Mouse (Mus musculus) brain, embryonic 18.5 days (tissue): ENCODE measurements around the gene Ppard.
"Not testable (repeated sequence)": the region's sequence is repeated elsewhere in the genome, so short reads cannot be mapped to it uniquely, and the experiment has no call there.

Source experiments
- DNase-seq: peaks from one replicate; pipeline ENCODE4 v3.0.0-alpha.2; 2012; ENCODE audit warnings: low read depth, low spot score

The Ppard gene

DNA sequence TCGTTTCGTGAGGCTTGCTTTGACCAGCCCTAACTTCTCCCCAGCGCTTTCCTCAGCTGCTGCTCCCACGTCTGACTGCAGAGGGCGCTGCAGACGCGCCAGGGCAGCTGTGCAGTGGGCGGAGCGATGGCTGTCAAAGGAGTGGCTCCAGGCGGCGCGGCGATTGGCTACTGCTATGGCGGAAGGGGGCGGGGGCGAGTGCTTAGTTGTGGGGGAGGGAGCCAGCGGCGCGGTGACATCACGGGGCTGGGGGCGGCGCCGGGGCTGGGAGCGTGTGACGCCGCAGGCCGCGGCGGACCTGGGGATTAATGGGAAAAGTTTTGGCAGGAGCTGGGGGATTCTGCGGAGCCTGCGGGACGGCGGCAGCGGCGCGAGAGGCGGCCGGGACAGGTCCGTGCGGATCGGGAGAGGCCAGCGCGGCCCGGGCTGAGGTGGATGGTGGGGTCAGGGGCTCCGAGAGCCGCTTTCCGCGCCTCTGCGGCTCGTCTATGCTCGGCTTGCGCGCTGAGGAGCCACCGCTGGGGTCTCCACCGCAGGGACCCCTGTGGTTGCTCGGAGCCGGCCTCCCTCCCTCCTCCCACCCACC, at the start of gene Ppard:
Ppard (plus strand) TSS at position 226 of the 586 bp plus-strand sequence.
- DNase-seq: peak; percentile 82

DNA sequence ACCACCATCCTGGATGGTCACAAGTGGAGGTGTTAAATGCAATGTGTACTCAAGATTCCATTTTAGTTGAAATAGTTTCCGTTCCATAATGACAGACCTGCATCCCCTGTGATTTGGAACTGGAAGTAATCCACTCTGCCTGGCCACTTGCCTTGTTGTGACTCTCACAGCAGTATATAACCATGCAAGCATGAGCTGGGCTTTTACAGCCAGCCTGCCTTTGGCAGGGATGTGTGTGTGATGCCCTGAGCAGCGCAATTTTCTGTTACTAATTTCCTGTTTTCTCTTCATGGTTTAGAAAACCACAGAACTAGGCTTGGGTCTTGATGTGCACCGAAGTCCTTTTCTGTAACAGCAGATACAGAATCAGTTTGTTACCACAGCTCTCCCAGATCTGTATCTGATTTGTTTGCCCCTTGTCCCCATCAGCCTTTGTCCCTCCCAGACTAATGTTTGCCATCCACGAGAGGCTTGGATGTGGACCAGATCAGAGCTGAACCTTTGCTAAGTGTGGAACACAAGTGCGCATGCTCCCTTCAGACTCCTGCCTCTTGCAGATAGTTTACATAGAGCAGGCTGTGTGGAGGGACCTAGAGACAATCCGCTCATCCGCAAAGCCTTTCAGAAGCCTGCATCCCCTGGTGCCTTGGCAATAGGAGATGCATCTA, 47.4 kb upstream of the Ppard start:
- DNase-seq: no peak

DNA sequence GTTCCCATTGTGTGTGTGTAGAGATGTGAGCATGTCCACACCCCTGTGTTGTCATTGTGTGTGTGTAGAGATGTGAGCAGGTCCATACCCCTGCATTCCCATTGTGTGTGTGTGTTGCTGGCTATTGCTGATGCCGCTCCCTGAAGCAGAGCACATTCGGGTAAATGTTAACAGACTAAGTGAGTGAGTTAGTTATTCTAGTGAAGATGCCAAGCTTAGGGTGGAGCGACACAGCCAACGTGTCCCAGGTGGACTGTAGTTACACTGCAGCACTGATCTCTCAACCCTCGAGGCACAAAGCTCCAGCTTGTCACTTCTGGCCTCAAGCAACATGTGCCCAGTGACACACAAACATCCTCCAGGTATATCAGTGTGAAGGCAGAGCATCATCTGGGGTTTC, 44.2 kb upstream of the Ppard start:
- no peak for DNase-seq

DNA sequence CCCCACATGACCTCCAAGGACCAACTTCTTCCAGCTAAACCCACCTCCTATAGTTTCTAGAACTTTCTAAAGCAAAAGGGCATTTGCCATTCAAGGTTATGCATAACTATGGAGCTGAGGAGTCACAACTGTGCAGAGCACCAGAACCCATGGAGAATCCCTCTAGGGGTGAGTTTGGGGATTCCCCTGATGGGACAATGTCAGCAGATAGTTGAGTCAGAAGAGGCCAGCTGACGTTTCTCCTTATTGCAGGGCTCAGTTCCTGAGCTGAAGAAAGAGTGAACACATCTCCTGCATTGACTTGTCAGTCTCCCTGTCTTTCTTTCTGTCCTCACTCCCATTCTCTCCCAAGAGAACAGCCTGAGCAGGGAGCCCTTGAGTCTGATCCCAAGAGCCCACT, 39.7 kb upstream of the Ppard start:
- no peak for DNase-seq

DNA sequence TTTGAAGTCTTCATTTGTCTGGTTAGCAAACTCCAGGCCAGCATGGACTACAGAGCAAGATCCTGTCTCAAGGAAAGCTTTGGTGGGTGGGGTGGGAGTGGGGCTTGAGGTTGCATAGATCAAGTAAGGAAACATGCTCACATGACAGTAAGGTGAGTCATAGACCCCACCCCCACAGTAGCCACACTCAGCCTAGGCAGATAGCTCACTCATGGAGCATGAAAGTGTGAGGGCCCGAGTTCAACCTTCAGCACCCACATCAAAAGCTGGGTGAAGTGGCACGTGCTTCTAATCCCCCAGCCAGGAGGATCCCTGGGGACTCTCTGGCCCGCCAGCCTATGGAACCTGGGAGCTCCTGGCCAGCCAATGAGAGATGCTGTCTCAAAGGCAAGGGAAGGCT, 38.9 kb upstream of the Ppard start:
- no peak for DNase-seq

DNA sequence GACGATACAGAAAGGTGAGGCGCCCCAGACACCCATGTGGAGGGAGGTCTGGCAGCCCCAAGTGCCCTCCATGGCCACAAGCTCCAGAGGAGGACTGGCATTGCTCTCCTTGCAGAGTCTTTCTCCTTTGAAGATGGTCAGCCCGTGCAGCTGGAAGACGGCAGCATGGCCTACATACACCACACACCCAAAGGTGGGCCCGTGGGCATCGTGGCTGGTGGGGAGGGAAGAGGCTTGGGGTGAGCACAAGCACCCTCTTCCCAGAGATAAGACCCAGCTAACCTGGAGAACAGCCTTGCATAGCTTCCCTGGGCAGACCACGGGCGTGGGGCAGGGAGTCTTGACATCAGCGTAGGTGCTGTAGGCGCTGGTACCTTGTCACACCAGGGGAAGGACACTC, 37.5 kb upstream of the Ppard start:
- no peak for DNase-seq

DNA sequence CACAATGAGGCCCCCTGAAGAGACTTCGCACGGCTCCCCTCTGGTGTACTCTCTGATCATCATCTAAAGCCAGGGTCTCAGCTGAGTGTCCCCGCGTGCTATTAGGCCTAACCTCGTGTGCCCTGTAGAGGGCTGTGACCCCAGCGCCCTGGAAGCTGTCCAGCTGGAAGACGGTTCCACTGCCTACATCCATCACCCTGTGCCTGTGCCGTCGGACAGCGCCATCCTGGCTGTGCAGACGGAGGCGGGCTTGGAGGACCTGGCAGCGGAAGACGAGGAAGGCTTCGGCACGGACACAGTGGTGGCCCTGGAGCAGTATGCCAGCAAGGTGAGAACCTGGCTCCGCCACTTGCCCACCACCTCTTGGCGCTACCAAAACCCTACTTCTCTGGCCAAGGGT, 34.9 kb upstream of the Ppard start:
- no peak for DNase-seq

DNA sequence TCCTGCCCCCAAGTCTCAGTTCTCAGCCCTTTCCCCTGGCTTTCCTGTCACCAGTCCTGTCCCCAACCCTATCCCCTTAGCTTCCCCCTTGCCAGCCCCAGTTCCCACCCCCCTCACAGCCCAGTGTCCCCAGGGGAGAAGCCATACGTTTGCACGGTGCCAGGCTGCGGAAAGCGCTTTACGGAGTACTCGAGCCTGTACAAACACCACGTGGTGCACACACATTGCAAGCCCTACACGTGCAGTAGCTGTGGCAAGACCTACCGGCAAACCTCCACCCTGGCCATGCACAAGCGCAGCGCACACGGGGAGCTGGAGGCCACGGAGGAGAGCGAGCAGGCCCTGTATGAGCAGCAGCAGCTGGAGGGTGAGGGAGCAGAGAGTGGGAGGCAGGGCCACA, 30.5 kb upstream of the Ppard start:
- DNase-seq: no peak

DNA sequence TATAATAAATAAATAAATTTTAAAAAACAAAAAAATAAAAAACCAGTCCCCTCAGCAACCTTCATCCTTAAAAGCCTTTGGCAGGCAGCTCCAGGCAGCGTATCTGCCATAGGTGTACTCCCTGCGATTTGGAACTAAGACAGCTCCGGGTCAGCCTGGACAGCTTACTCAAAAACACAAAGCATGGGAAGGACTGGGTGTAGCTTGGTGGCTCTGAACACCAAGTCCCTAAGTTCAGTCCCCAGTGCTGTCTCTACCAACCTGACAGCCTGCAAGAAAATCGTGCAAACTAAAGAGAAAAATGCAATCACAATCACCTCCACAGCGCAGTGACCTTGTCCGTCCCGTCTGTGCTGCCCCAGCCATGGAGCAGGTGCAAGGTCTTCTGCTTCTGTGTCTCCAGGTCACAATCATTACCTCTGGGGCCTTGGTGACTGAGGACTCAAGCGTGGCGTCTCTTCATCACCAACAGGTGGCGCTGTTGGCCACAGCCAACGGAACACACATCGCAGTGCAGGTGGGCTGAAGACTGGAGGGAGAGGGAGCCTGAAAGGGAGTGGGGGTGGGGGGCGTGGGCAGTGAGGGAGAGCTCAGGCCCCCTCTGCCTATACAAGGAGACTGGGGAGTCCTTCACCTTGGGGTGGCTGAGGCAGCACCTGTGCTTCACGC, 28.3 kb upstream of the Ppard start:
- DNase-seq: no peak

DNA sequence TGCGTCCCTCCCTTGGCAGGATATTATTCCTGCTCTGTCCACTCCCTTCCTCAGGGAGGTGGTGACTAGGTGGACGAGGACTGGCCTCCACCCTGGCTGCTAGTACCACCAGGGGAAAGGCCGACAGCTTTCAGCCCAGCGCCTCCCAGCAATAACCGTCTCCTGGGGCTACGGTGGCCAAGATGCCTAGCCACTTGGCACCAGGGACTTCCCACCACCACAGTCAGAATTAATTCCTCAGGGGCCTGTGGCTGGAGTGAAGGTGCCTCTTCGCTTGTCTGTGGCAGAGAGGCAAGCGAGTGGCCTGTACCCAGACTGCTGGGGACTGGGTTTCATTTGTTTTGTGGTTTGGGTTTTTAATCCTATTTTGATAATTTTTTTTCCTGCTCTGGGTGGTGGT, 27.1 kb upstream of the Ppard start:
- DNase-seq: no peak

DNA sequence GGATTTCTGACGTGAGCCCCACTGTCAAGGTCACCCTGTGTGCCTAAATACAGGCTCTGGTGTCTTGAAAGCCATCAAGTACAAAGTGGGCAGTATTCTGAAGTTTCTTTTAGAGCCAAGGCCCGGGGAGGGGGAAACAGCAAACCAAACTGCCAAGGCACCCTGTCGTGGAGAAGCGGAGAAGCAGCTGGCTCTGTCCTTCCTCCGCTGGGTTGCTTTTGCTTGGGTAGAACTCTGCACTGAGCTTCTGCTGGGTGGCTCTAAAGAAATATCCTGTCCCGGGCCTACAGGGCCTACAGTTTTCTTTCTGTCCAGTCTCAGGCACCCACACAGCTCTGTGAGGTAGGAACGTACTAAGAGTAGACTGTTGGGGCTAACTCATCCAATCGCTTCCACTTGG, 25.4 kb upstream of the Ppard start:
- DNase-seq: no peak

DNA sequence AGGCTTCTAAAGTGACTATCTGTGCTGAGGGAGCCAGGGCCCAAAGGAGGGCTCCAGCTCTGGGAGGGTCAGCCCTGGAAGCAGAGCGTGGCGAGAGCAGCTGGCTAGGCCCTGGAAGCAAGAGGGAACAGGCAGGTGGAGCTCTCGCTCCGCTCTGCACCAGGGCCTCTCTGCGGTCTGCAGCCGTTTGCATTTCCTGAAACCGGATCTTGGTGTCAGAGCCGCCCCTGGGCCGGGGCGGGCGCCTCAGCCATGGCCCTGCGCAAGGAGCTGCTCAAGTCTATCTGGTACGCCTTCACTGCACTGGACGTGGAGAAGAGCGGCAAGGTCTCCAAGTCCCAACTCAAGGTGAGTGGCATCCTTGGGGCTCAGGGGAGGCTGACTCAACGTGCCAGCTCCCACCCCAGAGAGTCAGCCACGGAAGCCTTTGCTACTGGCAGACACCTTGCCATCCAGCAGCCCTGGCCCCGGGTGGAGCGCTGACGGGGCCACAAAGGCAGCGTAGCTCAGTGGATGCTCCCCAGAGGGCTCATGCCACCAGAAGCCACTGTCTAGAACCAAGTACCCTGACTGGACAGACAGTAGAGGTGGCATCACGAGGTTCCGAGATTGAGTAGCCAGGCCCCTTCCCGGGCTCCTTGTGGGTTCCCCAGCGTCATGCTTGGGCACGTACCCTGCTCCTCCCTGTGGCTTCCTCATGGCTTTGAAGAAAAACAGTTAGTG, 24.7 kb upstream of the Ppard start, which contains the start of gene Def6:
Def6 (plus strand) TSS at position 188 of the 723 bp plus-strand sequence.
- no peak for DNase-seq

DNA sequence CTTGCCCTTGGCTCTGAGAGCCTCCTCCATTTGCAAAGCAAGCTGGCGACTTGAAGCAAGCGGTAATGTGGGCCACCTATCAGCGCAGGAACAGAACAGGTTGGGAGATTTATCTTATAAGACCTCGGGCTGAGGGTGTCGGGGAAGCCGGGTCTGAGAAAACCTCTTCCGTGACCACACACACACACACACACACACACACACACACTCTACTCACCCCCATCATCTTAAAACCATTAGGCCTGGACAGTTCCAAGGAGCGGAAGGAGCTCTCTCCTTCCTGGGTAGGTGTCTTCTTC, 24.2 kb upstream of the Ppard start:
- DNase-seq: no peak

DNA sequence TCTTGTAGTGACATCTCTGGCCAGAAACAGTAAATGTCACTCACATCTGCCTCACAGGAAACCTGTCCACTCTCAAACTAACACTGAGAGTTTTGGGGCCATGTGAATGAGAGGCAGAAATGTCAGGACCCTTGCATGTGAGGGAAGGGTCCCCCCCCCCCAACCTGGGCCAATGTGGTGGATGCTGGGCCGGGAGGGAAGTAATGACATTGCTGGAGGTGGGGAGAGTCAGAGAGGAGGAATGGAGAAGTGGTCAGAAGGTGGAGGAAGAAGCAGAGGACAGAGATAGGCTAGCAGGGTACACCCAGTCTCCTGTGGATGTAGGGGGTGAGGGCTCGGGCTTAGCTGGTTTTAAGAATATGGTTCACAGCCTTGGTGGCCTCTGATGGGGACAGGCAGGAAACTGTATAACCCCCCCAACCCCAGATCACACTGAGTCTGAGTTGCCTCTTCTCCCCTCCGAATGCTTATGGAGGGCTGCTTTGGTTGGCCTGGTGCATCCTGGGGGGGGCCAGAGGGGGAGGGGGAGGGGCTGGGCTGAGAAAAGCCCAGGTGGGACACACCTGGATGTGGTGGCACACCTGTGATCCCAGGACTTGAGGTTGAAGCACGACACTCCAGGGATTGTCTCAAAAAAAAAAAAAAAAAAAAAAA, 22.9 kb upstream of the Ppard start:
- DNase-seq: no peak

DNA sequence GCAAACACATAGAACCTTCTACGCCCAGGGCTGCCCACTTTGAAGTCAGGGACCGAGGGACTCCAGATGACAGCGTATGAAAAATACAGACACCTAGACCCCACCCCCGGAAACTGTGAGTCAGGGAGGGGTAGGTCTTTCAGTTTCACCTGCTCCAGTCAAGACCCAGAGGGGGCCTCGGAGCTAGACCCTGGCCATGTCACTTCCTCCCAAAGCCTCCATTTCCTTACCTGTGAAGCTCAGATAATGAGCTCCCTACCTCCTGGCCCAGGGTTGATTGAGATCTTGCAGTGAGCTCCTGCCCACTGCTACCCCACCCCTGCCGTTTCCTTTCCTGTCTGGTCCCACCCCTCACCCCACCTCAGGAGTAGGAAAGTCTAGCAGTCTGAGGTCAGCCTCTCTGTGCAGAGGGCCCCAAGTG, 20.6 kb upstream of the Ppard start:
- no peak for DNase-seq

DNA sequence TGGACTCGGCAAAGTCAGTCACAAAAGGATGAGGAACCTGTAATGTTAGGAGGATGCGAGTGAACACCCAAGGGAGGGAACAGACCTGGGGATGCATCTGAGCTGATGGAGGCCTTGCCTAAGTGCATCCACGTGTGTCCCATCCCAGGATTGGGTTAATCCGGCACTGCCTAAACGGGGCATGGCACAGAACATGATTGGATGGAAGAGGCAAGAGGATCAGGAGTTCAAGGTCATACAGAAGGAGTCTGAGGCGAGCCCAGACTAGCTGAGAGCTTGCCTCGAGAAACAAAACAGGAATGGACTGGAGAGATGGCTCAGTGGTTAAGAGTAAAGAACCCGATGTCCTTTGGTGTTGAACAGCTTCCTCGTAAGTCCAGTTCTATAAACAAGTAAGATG, 20.1 kb upstream of the Ppard start:
- DNase-seq: no peak

DNA sequence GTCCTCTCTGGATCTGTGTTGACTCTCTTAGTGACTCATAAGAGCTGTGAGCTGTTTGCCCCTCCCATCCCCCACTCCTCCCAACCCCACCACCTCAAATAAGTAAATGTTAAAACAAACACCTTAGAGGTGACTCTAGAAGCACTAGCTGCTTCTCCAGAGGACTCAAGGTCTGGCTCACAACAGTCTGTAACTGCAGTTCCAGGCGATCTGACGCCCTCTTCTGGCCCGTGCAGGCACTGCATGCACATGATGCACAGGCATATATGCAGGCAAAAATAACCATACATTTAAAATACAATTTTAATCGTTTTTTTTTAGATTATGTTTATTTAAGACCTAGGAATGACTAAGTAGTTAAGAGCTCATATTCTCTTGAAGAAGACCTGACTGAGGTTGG, 19.3 kb upstream of the Ppard start:
- DNase-seq: no peak

DNA sequence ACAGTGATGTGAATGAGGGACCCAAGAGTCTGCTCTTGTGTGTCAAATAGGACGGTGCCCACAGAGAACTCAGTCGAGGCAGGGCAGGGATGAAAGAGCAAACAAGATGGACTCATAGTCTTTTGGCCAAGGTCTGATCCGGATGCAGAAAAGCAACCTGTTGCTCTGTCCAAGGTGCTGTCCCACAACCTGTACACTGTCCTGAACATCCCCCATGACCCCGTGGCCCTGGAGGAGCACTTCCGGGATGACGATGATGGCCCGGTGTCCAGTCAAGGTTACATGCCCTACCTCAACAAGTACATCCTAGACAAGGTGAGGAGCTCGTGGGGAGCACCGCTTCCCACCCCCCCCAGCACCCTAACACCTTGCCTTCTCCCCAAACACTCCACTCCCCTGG, 15.7 kb upstream of the Ppard start:
- DNase-seq: no peak

DNA sequence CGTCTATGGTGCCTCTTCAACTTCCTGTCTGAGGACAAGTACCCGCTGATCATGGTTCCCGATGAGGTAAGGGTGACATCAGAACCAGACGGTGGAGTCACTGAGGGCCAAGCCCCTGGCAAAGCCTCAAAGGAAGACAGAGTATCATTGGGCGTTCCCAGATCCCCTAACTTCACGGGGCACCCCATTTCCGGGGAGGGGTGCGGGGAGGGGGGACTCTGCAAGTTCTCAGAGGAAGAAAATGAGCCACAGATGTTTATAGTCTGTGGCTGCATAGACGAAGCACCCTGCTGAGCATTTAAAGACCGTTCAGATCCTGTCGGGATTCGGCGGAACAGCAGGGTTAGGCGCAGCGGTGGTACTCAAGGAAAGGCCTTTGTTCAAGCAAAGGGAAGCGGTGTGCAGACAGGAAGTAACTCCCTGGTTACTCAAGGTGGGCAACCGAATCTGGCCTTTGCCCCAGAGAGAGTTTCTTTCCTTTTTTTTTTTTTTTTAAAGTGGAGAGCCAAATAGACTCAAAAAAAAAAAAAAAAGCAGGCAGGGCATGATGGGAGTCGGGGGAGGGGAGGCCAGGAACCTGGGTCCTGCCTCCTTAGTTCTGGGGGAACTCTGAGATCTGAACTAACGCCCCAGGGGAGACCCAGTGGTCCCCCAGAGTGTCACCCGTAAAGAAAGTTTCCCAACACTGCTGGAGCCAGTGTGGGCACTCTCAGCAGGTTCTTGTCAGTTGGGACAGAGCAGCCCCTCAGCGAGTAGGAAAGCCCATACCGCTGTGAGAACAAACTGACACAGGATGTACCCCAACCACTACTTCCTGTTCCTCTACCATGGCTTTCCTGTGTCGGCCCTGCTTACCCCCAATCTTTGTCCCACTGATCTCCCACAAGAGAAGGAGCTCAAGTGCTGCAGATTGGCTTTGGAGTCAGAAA, 14.5 kb upstream of the Ppard start:
- no peak for DNase-seq

DNA sequence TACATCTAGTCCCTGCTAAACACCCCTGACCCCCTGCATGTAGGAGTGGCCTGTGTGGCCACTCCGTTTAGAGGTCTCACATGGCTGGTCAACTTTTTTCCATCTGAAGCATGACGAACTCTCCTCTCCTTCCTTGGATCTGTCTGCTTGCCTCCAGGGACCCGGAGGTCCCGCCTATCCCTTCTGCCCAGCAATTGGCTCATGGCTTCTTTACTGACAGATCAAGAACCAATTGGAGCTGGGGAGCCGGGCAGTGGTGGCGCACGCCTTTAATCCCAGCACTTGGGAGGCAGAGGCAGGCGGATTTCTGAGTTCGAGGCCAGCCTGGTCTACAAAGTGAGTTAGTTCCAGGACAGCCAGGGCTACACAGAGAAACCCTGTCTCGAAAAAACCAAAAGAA, 10.0 kb upstream of the Ppard start:
- DNase-seq: not testable (repeated sequence)
